Mouse (Mus musculus) midbrain, embryonic 16.5 days (tissue): ENCODE measurements around the gene Ndufs8. TPM values are rescaled to one million over a fixed set of nuclear protein-coding genes. Genes with fewer than 3 reads are reported as not detected.

ENCODE experiments used
- ATAC-seq: fragments of 200-750 bp; cut with Nextera tagmentation; 2 replicates; pipeline ENCODE4 v1.8.0; 2017; ENCODE audit warnings: moderate TSS enrichment
- H3K27ac ChIP-seq: fragments of 300-500 bp; sonication (generic); 2 replicates; pipeline ENCODE4 v1.5.1; 2014; ENCODE audit warnings: mild to moderate bottlenecking, low read length, mixed read lengths
- H3K27me3 ChIP-seq: fragments of 300-500 bp; sonication (generic); 2 replicates; pipeline ENCODE4 v1.6.1; 2014; ENCODE audit warnings: low read depth, low read length, mixed read lengths; ENCODE audit not compliant: control insufficient read depth, insufficient read depth
- H3K36me3 ChIP-seq: fragments of 300-500 bp; sonication (generic); 2 replicates; pipeline ENCODE4 v1.6.1; 2014; ENCODE audit warnings: mild to moderate bottlenecking, low read length, moderate library complexity, mixed read lengths; ENCODE audit not compliant: control insufficient read depth, insufficient read depth
- H3K4me1 ChIP-seq: fragments of 300-500 bp; sonication (generic); 2 replicates; pipeline ENCODE4 v1.6.1; 2014; ENCODE audit warnings: mild to moderate bottlenecking, low read length, mixed read lengths; ENCODE audit not compliant: control insufficient read depth, insufficient read depth
- H3K4me2 ChIP-seq: fragments of 300-500 bp; sonication (generic); 2 replicates; pipeline ENCODE4 v1.6.1; 2014; ENCODE audit warnings: mild to moderate bottlenecking, low read length, mixed read lengths
- H3K4me3 ChIP-seq: fragments of 300-500 bp; sonication (generic); 2 replicates; pipeline ENCODE4 v1.5.1; 2014; ENCODE audit warnings: low read depth, mild to moderate bottlenecking, low read length, moderate library complexity, mixed read lengths
- H3K9ac ChIP-seq: fragments of 300-500 bp; sonication (generic); 2 replicates; pipeline ENCODE4 v1.6.1; 2014; ENCODE audit warnings: low read depth, low read length, mixed read lengths
- H3K9me3 ChIP-seq: fragments of 300-500 bp; sonication (generic); replicated peaks from 2 replicates; pipeline ENCODE4 v1.6.1; 2014; ENCODE audit warnings: mild to moderate bottlenecking, low read length, mixed read lengths; ENCODE audit not compliant: control insufficient read depth, poor library complexity, severe bottlenecking
- WGBS: fragments of 180-500 bp; shearing (Covaris S2); extraction: QIAGEN DNeasy Blood & Tissue Kit; methylation state at CpG from one replicate; pipeline ENCODE4 v1.1.7; 2014; 5-methylcytosine and 5-hydroxymethylcytosine counted together
- polyA plus RNA-seq: library from polyadenylated mRNA; unstranded; fragments of >200 nt; fragmentation: Nextera tagmentation; extraction: Ambion mirVana; gene quantifications from 2 replicates; pipeline ENCODE4 v1.2.1, GENCODE M21; 2015

Ndufs8 gene
- polyA plus RNA-seq, 1 experiment from 2014 or later, result 245 TPM

- WGBS, result 65% methylated on average over 2 of the region's 2 CpGs
- Histone ChIP-seq H3K9me3 (no peaks in the 10 kb centered on the region), H3K9ac (no peak overlapping the region), H3K27ac (no peak overlapping the region), H3K4me2 (no peak overlapping the region), H3K4me3 (no peak overlapping the region), H3K36me3 (peaks cover 7% of the 10 kb centered on the region; the same call in 1 of the 2 replicates), H3K27me3 (no peaks in the 10 kb centered on the region), H3K4me1 (no peaks in the 10 kb centered on the region)
- ATAC-seq, result no peak
Measured at GRCm38 (mm10) chr19:3862713-3863112, 49.9 kb downstream of the Ndufs8 start.

Other genes starting within 250 kb of the Ndufs8 start
- 0.89 and 0.92 TPM in 2 replicates for gene Lrp5, start 226.2 kb downstream of the Ndufs8 start, polyA plus RNA-seq
- 33.3 and 33.4 TPM in 2 replicates for gene 1810055G02Rik, start 204.5 kb downstream of the Ndufs8 start, polyA plus RNA-seq
- gene Kmt5b, start 145.4 kb downstream of the Ndufs8 start, polyA plus RNA-seq, result 50.3 and 59.6 TPM in 2 replicates
- gene Chka, start 61.0 kb downstream of the Ndufs8 start, polyA plus RNA-seq, result 56.1 and 61.8 TPM in 2 replicates
- gene Tcirg1, start 5.6 kb downstream of the Ndufs8 start, polyA plus RNA-seq, result 12.5 and 12.6 TPM in 2 replicates
- 1.8 and 2.0 TPM in 2 replicates for gene Aldh3b1, start 17.0 kb upstream of the Ndufs8 start, polyA plus RNA-seq
- 9.7 and 9.9 TPM in 2 replicates for gene Unc93b1, start 22.4 kb upstream of the Ndufs8 start, polyA plus RNA-seq
- gene Aldh3b3, start 45.9 kb upstream of the Ndufs8 start, polyA plus RNA-seq, result not detected in 2 replicates
- 0.60 and 0.82 TPM in 2 replicates for gene Aldh3b2, start 59.6 kb upstream of the Ndufs8 start, polyA plus RNA-seq
- gene Acy3, start 73.8 kb upstream of the Ndufs8 start, polyA plus RNA-seq, result 1.0 and 1.8 TPM in 2 replicates
- gene Tbx10, start 80.0 kb upstream of the Ndufs8 start, polyA plus RNA-seq, result not detected in 2 replicates
- gene Nudt8, start 87.8 kb upstream of the Ndufs8 start, polyA plus RNA-seq, result 24.5 and 28.8 TPM in 2 replicates
- gene Gm49405, start 87.9 kb upstream of the Ndufs8 start, polyA plus RNA-seq, result 6.4 and 6.6 TPM in 2 replicates
- gene Doc2g, start 90.5 kb upstream of the Ndufs8 start, polyA plus RNA-seq, result 8.1 and 9.2 TPM in 2 replicates
- gene Ndufv1, start 100.0 kb upstream of the Ndufs8 start, polyA plus RNA-seq, result 234 and 247 TPM in 2 replicates
- 534 and 577 TPM in 2 replicates for gene Gstp1, start 125.2 kb upstream of the Ndufs8 start, polyA plus RNA-seq
- 1.3 and 5.2 TPM in 2 replicates for gene Gstp2, start 133.2 kb upstream of the Ndufs8 start, polyA plus RNA-seq
- not detected in 2 replicates for gene Gstp3, start 146.8 kb upstream of the Ndufs8 start, polyA plus RNA-seq
- gene Cabp2, start 168.8 kb upstream of the Ndufs8 start, polyA plus RNA-seq, result 0.44 TPM in 1 of 2 replicates, not detected in the other
- 83.1 and 83.2 TPM in 2 replicates for gene Cdk2ap2, start 184.4 kb upstream of the Ndufs8 start, polyA plus RNA-seq
- gene Pitpnm1, start 187.2 kb upstream of the Ndufs8 start, polyA plus RNA-seq, result 105 and 113 TPM in 2 replicates
- 92.9 and 102 TPM in 2 replicates for gene Aip, start 213.1 kb upstream of the Ndufs8 start, polyA plus RNA-seq
- 0.09 TPM in 1 of 2 replicates, not detected in the other for gene Gpr152, start 227.0 kb upstream of the Ndufs8 start, polyA plus RNA-seq
- gene Cabp4, start 231.3 kb upstream of the Ndufs8 start, polyA plus RNA-seq, result 0.24 and 0.48 TPM in 2 replicates
- 102 and 119 TPM in 2 replicates for gene Coro1b, start 235.8 kb upstream of the Ndufs8 start, polyA plus RNA-seq
- gene Ptprcap, start 240.8 kb upstream of the Ndufs8 start, polyA plus RNA-seq, result 0.28 TPM in 1 of 2 replicates, not detected in the other